Mouse (Mus musculus) embryonic facial prominence, embryonic 12.5 days (tissue): ENCODE measurements around the gene Dok7. TPM values are rescaled to one million over a fixed set of nuclear protein-coding genes. Genes with fewer than 3 reads are reported as not detected.

Experiments used
- ATAC-seq: fragments of 200-750 bp; cut with Nextera tagmentation; 2 replicates; pipeline ENCODE4 v1.8.0; 2017; ENCODE audit not compliant: insufficient number of reproducible peaks, insufficient read depth, low FRiP score, low TSS enrichment
- H3K27ac ChIP-seq: fragments of 300-500 bp; sonication (generic); 2 replicates; pipeline ENCODE4 v1.5.1; 2016; ENCODE audit warnings: mild to moderate bottlenecking
- H3K27me3 ChIP-seq: fragments of 300-500 bp; sonication (generic); 2 replicates; pipeline ENCODE4 v1.6.1; 2016; ENCODE audit warnings: mild to moderate bottlenecking, moderate library complexity
- H3K36me3 ChIP-seq: fragments of 300-500 bp; sonication (generic); 2 replicates; pipeline ENCODE4 v1.6.1; 2016; ENCODE audit warnings: mild to moderate bottlenecking
- H3K4me1 ChIP-seq: fragments of 300-500 bp; sonication (generic); 2 replicates; pipeline ENCODE4 v1.6.1; 2016
- H3K4me2 ChIP-seq: fragments of 300-500 bp; sonication (generic); replicated peaks from 2 replicates; pipeline ENCODE4 v1.6.1; 2016; ENCODE audit warnings: mild to moderate bottlenecking, moderate library complexity
- H3K4me3 ChIP-seq: fragments of 300-500 bp; sonication (generic); 2 replicates; pipeline ENCODE4 v1.5.1; 2016; ENCODE audit warnings: mild to moderate bottlenecking
- H3K9ac ChIP-seq: fragments of 300-500 bp; sonication (generic); 2 replicates; pipeline ENCODE4 v1.6.1; 2016; ENCODE audit warnings: mild to moderate bottlenecking, moderate library complexity
- H3K9me3 ChIP-seq: fragments of 300-500 bp; sonication (generic); 2 replicates; pipeline ENCODE4 v1.6.1; 2016; ENCODE audit warnings: mild to moderate bottlenecking, moderate library complexity
- WGBS: fragments of 180-500 bp; shearing (Covaris S2); methylation state at CpG from one replicate; pipeline ENCODE4 v1.1.7; 2016; 5-methylcytosine and 5-hydroxymethylcytosine counted together
- polyA plus RNA-seq: library from polyadenylated mRNA; unstranded; fragments of >200 nt; fragmentation: Nextera tagmentation; extraction: Ambion mirVana; gene quantifications from 2 replicates; pipeline ENCODE4 v1.2.1, GENCODE M21; 2016

The Dok7 gene
- polyA plus RNA-seq, 1 experiment from 2014 or later, result 2.0 TPM

- no peak for ATAC-seq
- H3K9me3 ChIP-seq, result no peaks in the 10 kb centered on the region
- WGBS, result 79% methylated on average over 1 of the region's 1 CpGs
- H3K9ac ChIP-seq, result no peak overlapping the region
- H3K27me3 ChIP-seq, result no peaks in the 10 kb centered on the region
- H3K4me1 ChIP-seq, result no peaks in the 10 kb centered on the region
- H3K36me3 ChIP-seq, result peaks cover 55% of the 10 kb centered on the region
- no peak overlapping the region for H3K4me2 ChIP-seq
- H3K4me3 ChIP-seq, result no peak overlapping the region
- no peak overlapping the region for H3K27ac ChIP-seq
Measured at GRCm38 (mm10) chr5:35033619-35034018, 22.9 kb upstream of the Dok7 start.

GRCm38 (mm10) chr5:35035141-35035540 lies 21.4 kb upstream of the Dok7 start:
- no peak for ATAC-seq
- H3K4me1 ChIP-seq, result no peaks in the 10 kb centered on the region
- H3K27ac ChIP-seq, result no peak overlapping the region
- H3K36me3 ChIP-seq, result peaks cover 43% of the 10 kb centered on the region
- no peak overlapping the region for H3K9ac ChIP-seq
- no peak overlapping the region for H3K4me3 ChIP-seq
- H3K9me3 ChIP-seq, result no peaks in the 10 kb centered on the region
- no peaks in the 10 kb centered on the region for H3K27me3 ChIP-seq
- WGBS, result 85% methylated on average over 5 of the region's 5 CpGs
- no peak overlapping the region for H3K4me2 ChIP-seq

GRCm38 (mm10) chr5:35035795-35036194 lies 20.8 kb upstream of the Dok7 start:
- ATAC-seq, result no peak
- H3K9ac ChIP-seq, result no peak overlapping the region
- H3K9me3 ChIP-seq, result no peaks in the 10 kb centered on the region
- H3K4me1 ChIP-seq, result no peaks in the 10 kb centered on the region
- no peaks in the 10 kb centered on the region for H3K27me3 ChIP-seq
- peaks cover 43% of the 10 kb centered on the region for H3K36me3 ChIP-seq
- no peak overlapping the region for H3K27ac ChIP-seq
- no peak overlapping the region for H3K4me2 ChIP-seq
- no peak overlapping the region for H3K4me3 ChIP-seq
- WGBS, result 75% methylated on average over 4 of the region's 4 CpGs

- peaks cover 29% of the 10 kb centered on the region for H3K36me3 ChIP-seq
- H3K4me1 ChIP-seq, result no peaks in the 10 kb centered on the region
- H3K4me3 ChIP-seq, result no peak overlapping the region
- no peaks in the 10 kb centered on the region for H3K9me3 ChIP-seq
- no peaks in the 10 kb centered on the region for H3K27me3 ChIP-seq
- no peak overlapping the region for H3K27ac ChIP-seq
- no peak overlapping the region for H3K9ac ChIP-seq
- ATAC-seq, result no peak
- no peak overlapping the region for H3K4me2 ChIP-seq
Measured at GRCm38 (mm10) chr5:35037438-35037837, 19.1 kb upstream of the Dok7 start.

GRCm38 (mm10) chr5:35041268-35041829 lies 15.2 kb upstream of the Dok7 start, which contains the start of gene Hgfac:
Hgfac (plus strand) TSS chr5:35041509.
- Histone ChIP-seq H3K4me2 (no peak within 1 kb of the TSS), H3K27ac (no peak within 1 kb of the TSS), H3K27me3 (no peaks in the 10 kb centered on the region), H3K9ac (no peak within 1 kb of the TSS), H3K4me3 (no peak within 1 kb of the TSS), H3K36me3 (no peaks in the 10 kb centered on the region), H3K4me1 (no peaks in the 10 kb centered on the region), H3K9me3 (no peaks in the 10 kb centered on the region)
- WGBS, result 60% methylated on average over 6 of the region's 6 CpGs
- ATAC-seq, result no peak

GRCm38 (mm10) chr5:35042431-35043109 lies 14.0 kb upstream of the Dok7 start:
- H3K4me3 ChIP-seq, result no peak overlapping the region
- H3K4me2 ChIP-seq, result no peak overlapping the region
- no peaks in the 10 kb centered on the region for H3K4me1 ChIP-seq
- H3K36me3 ChIP-seq, result no peaks in the 10 kb centered on the region
- no peak for ATAC-seq
- no peaks in the 10 kb centered on the region for H3K9me3 ChIP-seq
- H3K27me3 ChIP-seq, result no peaks in the 10 kb centered on the region
- H3K27ac ChIP-seq, result no peak overlapping the region
- H3K9ac ChIP-seq, result no peak overlapping the region
- 74% methylated on average over 10 of the region's 10 CpGs for WGBS

- WGBS, result 30% methylated on average over 1 of the region's 1 CpGs
- H3K4me2 ChIP-seq, result no peak overlapping the region
- H3K36me3 ChIP-seq, result no peaks in the 10 kb centered on the region
- H3K4me1 ChIP-seq, result no peaks in the 10 kb centered on the region
- no peak overlapping the region for H3K4me3 ChIP-seq
- no peak overlapping the region for H3K27ac ChIP-seq
- ATAC-seq, result 0 out of 2 replicates have a peak, but pooled peaks have one; percentile 49
- no peaks in the 10 kb centered on the region for H3K9me3 ChIP-seq
- no peak overlapping the region for H3K9ac ChIP-seq
- no peaks in the 10 kb centered on the region for H3K27me3 ChIP-seq
Measured at GRCm38 (mm10) chr5:35043110-35043451, 13.5 kb upstream of the Dok7 start.

- Histone ChIP-seq H3K4me2 (no peak overlapping the region), H3K27ac (no peak overlapping the region), H3K9me3 (no peaks in the 10 kb centered on the region), H3K9ac (no peak overlapping the region), H3K36me3 (no peaks in the 10 kb centered on the region), H3K4me1 (no peaks in the 10 kb centered on the region), H3K4me3 (no peak overlapping the region), H3K27me3 (peaks cover 7% of the 10 kb centered on the region; the same call in 1 of the 2 replicates)
- no peak for ATAC-seq
- WGBS, result 78% methylated on average over 5 of the region's 5 CpGs
Measured at GRCm38 (mm10) chr5:35050541-35050940, 6.0 kb upstream of the Dok7 start.

GRCm38 (mm10) chr5:35054628-35055027 lies 1.9 kb upstream of the Dok7 start:
- H3K27ac ChIP-seq, result no peak overlapping the region
- H3K36me3 ChIP-seq, result no peaks in the 10 kb centered on the region
- no peak overlapping the region for H3K4me2 ChIP-seq
- H3K4me1 ChIP-seq, result peaks cover 11% of the 10 kb centered on the region
- H3K9me3 ChIP-seq, result no peaks in the 10 kb centered on the region
- H3K4me3 ChIP-seq, result no peak overlapping the region
- H3K9ac ChIP-seq, result no peak overlapping the region
- 83% methylated on average over 3 of the region's 3 CpGs for WGBS
- peaks cover 48% of the 10 kb centered on the region for H3K27me3 ChIP-seq
- no peak for ATAC-seq

- H3K4me2 ChIP-seq, result no peak overlapping the region
- H3K9ac ChIP-seq, result no peak overlapping the region
- H3K4me1 ChIP-seq, result peaks cover 11% of the 10 kb centered on the region
- H3K36me3 ChIP-seq, result no peaks in the 10 kb centered on the region
- H3K27ac ChIP-seq, result no peak overlapping the region
- H3K4me3 ChIP-seq, result no peak overlapping the region
- no peaks in the 10 kb centered on the region for H3K9me3 ChIP-seq
- ATAC-seq, result no peak
- 74% methylated on average over 12 of the region's 12 CpGs for WGBS
- peaks cover 48% of the 10 kb centered on the region for H3K27me3 ChIP-seq
Measured at GRCm38 (mm10) chr5:35055076-35055475, 1.5 kb upstream of the Dok7 start.

GRCm38 (mm10) chr5:35057582-35057981 lies 1.0 kb downstream of the Dok7 start:
- no peaks in the 10 kb centered on the region for H3K9me3 ChIP-seq
- peaks cover 48% of the 10 kb centered on the region for H3K27me3 ChIP-seq
- H3K4me3 ChIP-seq, result peak overlapping the region; percentile 55
- WGBS, result 15% methylated on average over 4 of the region's 4 CpGs
- H3K9ac ChIP-seq, result no peak overlapping the region
- ATAC-seq, result 0 out of 2 replicates have a peak, but pooled peaks have one; percentile 5
- H3K36me3 ChIP-seq, result no peaks in the 10 kb centered on the region
- peak overlapping the region; percentile 98 for H3K4me2 ChIP-seq
- H3K4me1 ChIP-seq, result peaks cover 14% of the 10 kb centered on the region
- no peak overlapping the region for H3K27ac ChIP-seq

GRCm38 (mm10) chr5:35058216-35058615 lies 1.6 kb downstream of the Dok7 start:
- Histone ChIP-seq H3K9me3 (no peaks in the 10 kb centered on the region), H3K9ac (no peak overlapping the region), H3K36me3 (no peaks in the 10 kb centered on the region), H3K27ac (no peak overlapping the region), H3K4me1 (peaks cover 14% of the 10 kb centered on the region), H3K4me3 (no peak overlapping the region), H3K27me3 (peaks cover 48% of the 10 kb centered on the region), H3K4me2 (no peak overlapping the region)
- ATAC-seq, result no peak; the same call in 1 of the 2 replicates
- WGBS, result 66% methylated on average over 1 of the region's 1 CpGs
